24 mouse cellular contexts compared by ENCODE assay signal in genomic region chr8:91782940-91783339, GRCm38 (mm10). TPM values are rescaled to one million over a fixed set of nuclear protein-coding genes. Genes with fewer than 3 reads are reported as not detected.
"Had no signal": no experiment of that assay in that cellular context is flagged by ENCODE, and none has a peak within 500 bp of the region (broad histone marks: within the 10 kb centered on the region; RNA-seq: fewer than 3 reads in every experiment).

No protein-coding gene starts in this region.

- H3K9ac ChIP-seq: heart, embryonic 12.5 days; hindbrain, embryonic 12.5 days; hindbrain, embryonic 15.5 days; limb, embryonic 12.5 days; liver, embryonic 14.5 days had no signal

- H3K9me3 ChIP-seq: heart, embryonic 10.5 days; heart, embryonic 12.5 days; hindbrain, embryonic 12.5 days; hindbrain, embryonic 15.5 days; limb, embryonic 10.5 days; limb, embryonic 12.5 days had no signal

- H3K27ac ChIP-seq: heart, embryonic 10.5 days; hindbrain, embryonic 12.5 days; hindbrain, embryonic 15.5 days; hindbrain, postnatal 0 days; layer of hippocampus, adult 2 months; left cerebral cortex, adult 2 months; limb, embryonic 10.5 days; limb, embryonic 12.5 days; liver, embryonic 14.5 days had no signal

- ATAC-seq: hindbrain, postnatal 0 days; intestine, embryonic 16.5 days had no signal

- H3K36me3 ChIP-seq: heart, embryonic 10.5 days; heart, embryonic 12.5 days; hindbrain, embryonic 12.5 days; hindbrain, embryonic 15.5 days; limb, embryonic 10.5 days; limb, embryonic 12.5 days had no signal

- H3K4me1 ChIP-seq: hindbrain, embryonic 12.5 days; hindbrain, embryonic 15.5 days; limb, embryonic 12.5 days had no signal

- DNase-seq: gastrocnemius, postnatal 10 days; heart, adult 18-20 months; heart, postnatal 10 days; heart, postnatal 36 days; kidney, adult 18-20 months; kidney, adult 8-10 months; kidney, postnatal 10 days; kidney, postnatal 4 days; liver had no signal

- H3K27me3 ChIP-seq: hindbrain, embryonic 15.5 days had no signal

- H3K4me2 ChIP-seq: heart, embryonic 12.5 days; hindbrain, embryonic 12.5 days; hindbrain, embryonic 15.5 days; limb, embryonic 12.5 days; liver, embryonic 11.5 days had no signal

- H3K4me3 ChIP-seq: gastrocnemius, adult 2 months; heart, embryonic 10.5 days; heart, embryonic 12.5 days; hindbrain, embryonic 12.5 days; hindbrain, embryonic 15.5 days; layer of hippocampus, adult 2 months; left cerebral cortex, adult 2 months; limb, embryonic 10.5 days; limb, embryonic 12.5 days had no signal

RNA-seq across cellular contexts. Expression of gene Irx3, which starts 18.9 kb away (rescaled TPM):
- total RNA-seq: hematopoietic stem cell, adult 5-6 weeks had no signal
- polyA plus RNA-seq: liver, embryonic 16.5 days had no signal
